Mouse (Mus musculus) liver, adult 2 months (tissue): ENCODE measurements around the gene Dpm1.

Experiments
- CTCF ChIP-seq: fragments of 200-500 bp; IDR thresholded peaks from 2 replicates; pipeline ENCODE4 v1.5.1; 2011; ENCODE audit warnings: low read depth, low read length, control low read depth
- POLR2A ChIP-seq: fragments of 200-500 bp; IDR thresholded peaks from 2 replicates; pipeline ENCODE4 v1.6.1; 2011; ENCODE audit warnings: low read length, control low read depth; ENCODE audit not compliant: insufficient read depth; ENCODE audit errors: extremely low read depth

DNA sequence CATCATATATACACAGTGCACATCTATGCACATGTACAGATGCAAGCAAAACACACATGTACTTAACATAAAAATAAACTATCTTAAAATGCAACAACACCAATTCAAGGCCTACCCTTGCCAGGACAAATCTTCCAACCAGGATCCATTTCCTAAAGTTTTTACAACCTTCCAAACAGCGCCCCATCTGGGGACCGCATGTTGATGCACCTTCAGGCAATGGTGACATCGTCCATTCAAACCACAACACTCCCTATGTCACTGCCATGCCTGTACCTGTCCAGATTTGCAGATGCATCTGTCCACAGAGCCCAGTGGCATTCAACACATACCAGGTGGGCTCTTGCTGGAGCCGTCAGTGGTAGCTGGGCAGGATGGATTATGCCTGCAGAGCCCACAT is 12.9 kb upstream of the Dpm1 start:
- TF ChIP-seq CTCF (no peak), POLR2A (no peak)
